ENCODE assay signal across 8 mouse cellular contexts in the genomic region with DNA sequence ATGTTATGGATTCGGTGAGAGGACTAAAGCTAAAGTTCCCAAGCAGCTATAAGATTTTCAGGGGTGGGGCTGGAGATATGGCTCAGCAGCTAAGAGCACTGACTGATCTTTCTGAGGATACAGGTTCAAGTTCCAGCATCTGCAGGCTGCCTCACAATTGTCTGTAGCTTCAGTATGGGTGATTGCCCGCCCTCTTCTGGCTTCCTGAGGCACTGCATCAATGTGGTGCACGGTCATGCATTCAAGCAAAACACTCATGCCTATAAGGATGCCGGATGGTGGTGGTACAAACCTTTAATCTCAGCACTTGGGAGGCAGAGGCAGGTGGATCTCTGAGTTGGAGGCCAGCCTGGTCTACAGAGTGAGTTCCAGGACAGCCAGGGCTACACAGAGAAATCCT. TPM values are rescaled to one million over a fixed set of nuclear protein-coding genes. Genes with fewer than 3 reads are reported as not detected.
DNase-seq lines count a peak whose midpoint lies in the region; ATAC-seq and TF ChIP-seq lines count a peak whose summit lies in the region.
"Had no signal": no experiment of that assay in that cellular context is flagged by ENCODE, and none has a peak within 500 bp of the region (broad histone marks: within the 10 kb centered on the region; RNA-seq: fewer than 3 reads in every experiment).

No protein-coding gene starts in this region.

- peak; percentile 80 for TF ChIP-seq CTCF in cerebellum, adult 2 months (IDR thresholded peaks at IDR 0.05; ENCODE audit: borderline replicate concordance, insufficient read depth, low read depth, low read length)

- TF ChIP-seq POLR2A in cerebellum, adult 2 months (IDR thresholded peaks at IDR 0.05; ENCODE audit: borderline replicate concordance, insufficient read depth, low read length), result no peak
- no peak for TF ChIP-seq POLR2A in limb, embryonic 14.5 days (IDR thresholded peaks at IDR 0.05; ENCODE audit: borderline replicate concordance, extremely low read depth, insufficient read depth, insufficient read length)

- H3K4me3 ChIP-seq in midbrain, embryonic 11.5 days (ENCODE audit: low read depth, low read length), result no peak overlapping the region
- no peak overlapping the region for H3K4me3 ChIP-seq in midbrain, embryonic 13.5 days (replicated peaks)
- no peak overlapping the region for H3K4me3 ChIP-seq in cerebellum, adult 2 months (replicated peaks; ENCODE audit: insufficient read depth, low read depth, low read length)
- no peak overlapping the region for H3K4me3 ChIP-seq in limb, embryonic 14.5 days (replicated peaks; ENCODE audit: low read length)

- 33% methylated on average over 4 of the region's 4 CpGs for WGBS in midbrain, embryonic 11.5 days
- WGBS in midbrain, embryonic 13.5 days, result 29% methylated on average over 4 of the region's 4 CpGs
- 18% methylated on average over 4 of the region's 4 CpGs for WGBS in cerebellum, adult 2 months
- WGBS in limb, embryonic 14.5 days, result 33% methylated on average over 4 of the region's 4 CpGs

- H3K9me3 ChIP-seq in midbrain, embryonic 11.5 days (ENCODE audit: control insufficient read depth, low read length), result no peaks in the 10 kb centered on the region
- no peaks in the 10 kb centered on the region for H3K9me3 ChIP-seq in midbrain, embryonic 13.5 days
- no peaks in the 10 kb centered on the region for H3K9me3 ChIP-seq in limb, embryonic 14.5 days (ENCODE audit: control insufficient read depth, low read length)

- ATAC-seq in midbrain, embryonic 11.5 days (ENCODE audit: low FRiP score), result 0 out of 2 replicates have a peak, but pooled peaks have one; percentile 40
- no peak for ATAC-seq in midbrain, embryonic 13.5 days
- no peak for ATAC-seq in limb, embryonic 14.5 days (ENCODE audit: low FRiP score, low read depth)

- H3K4me1 ChIP-seq in midbrain, embryonic 11.5 days (ENCODE audit: control insufficient read depth, insufficient read depth, low read length), result no peaks in the 10 kb centered on the region
- H3K4me1 ChIP-seq in midbrain, embryonic 13.5 days (replicated peaks), result peaks cover 7% of the 10 kb centered on the region; the same call in 1 of the 2 replicates
- H3K4me1 ChIP-seq in cerebellum, adult 2 months (ENCODE audit: control insufficient read depth, insufficient read depth, low read length), result peaks cover 3% of the 10 kb centered on the region; the same call in 1 of the 2 replicates
- H3K4me1 ChIP-seq in limb, embryonic 14.5 days (ENCODE audit: control insufficient read depth, insufficient read depth, low read length), result no peaks in the 10 kb centered on the region

- H3K27ac ChIP-seq in midbrain, embryonic 11.5 days (ENCODE audit: low read depth, low read length), result no peak overlapping the region
- no peak overlapping the region for H3K27ac ChIP-seq in midbrain, embryonic 13.5 days
- no peak overlapping the region for H3K27ac ChIP-seq in cerebellum, adult 2 months (ENCODE audit: insufficient read depth, low read length)
- H3K27ac ChIP-seq in limb, embryonic 14.5 days (replicated peaks; ENCODE audit: low read depth, low read length), result no peak overlapping the region

- peaks cover 6% of the 10 kb centered on the region; the same call in 1 of the 2 replicates for H3K36me3 ChIP-seq in midbrain, embryonic 11.5 days (ENCODE audit: control insufficient read depth, insufficient read depth, low read length)
- H3K36me3 ChIP-seq in midbrain, embryonic 13.5 days, result peaks cover 29% of the 10 kb centered on the region
- peaks cover 14% of the 10 kb centered on the region; the same call in 1 of the 2 replicates for H3K36me3 ChIP-seq in limb, embryonic 14.5 days (ENCODE audit: control insufficient read depth, insufficient read depth, low read length)

- H3K4me2 ChIP-seq in midbrain, embryonic 11.5 days, result no peak overlapping the region
- H3K4me2 ChIP-seq in midbrain, embryonic 13.5 days (replicated peaks), result no peak overlapping the region
- no peak overlapping the region for H3K4me2 ChIP-seq in limb, embryonic 14.5 days (replicated peaks; ENCODE audit: low read depth, low read length, severe bottlenecking)

- no peak overlapping the region for H3K9ac ChIP-seq in midbrain, embryonic 11.5 days (ENCODE audit: low read length)
- no peak overlapping the region for H3K9ac ChIP-seq in midbrain, embryonic 13.5 days (replicated peaks)
- H3K9ac ChIP-seq in limb, embryonic 14.5 days (ENCODE audit: low read depth, low read length, severe bottlenecking), result no peak overlapping the region

- intact Hi-C loops in gastrocnemius, postnatal 14 days (cut with DNase I; ENCODE audit: low total_unique reads), result no loop called here

- DNase-seq in midbrain, embryonic 11.5 days (ENCODE audit: low spot score, missing footprints), result peak; percentile 92
- peak; percentile 65 for DNase-seq in NIH3T3 (ENCODE audit: low read depth)
- DNase-seq in cerebellum, adult 2 months, result peak; percentile 57 to 69
- peak; percentile 55 for DNase-seq in gastrocnemius, postnatal 14 days
- DNase-seq in limb, embryonic 14.5 days (ENCODE audit: low spot score), result peak; percentile 40
- DNase-seq in retina, postnatal 1 day, result peak; percentile 77

- no peaks in the 10 kb centered on the region for H3K27me3 ChIP-seq in midbrain, embryonic 11.5 days (ENCODE audit: control insufficient read depth, insufficient read depth, low read length)
- no peaks in the 10 kb centered on the region for H3K27me3 ChIP-seq in midbrain, embryonic 13.5 days
- no peaks in the 10 kb centered on the region for H3K27me3 ChIP-seq in cerebellum, adult 2 months (ENCODE audit: control insufficient read depth, insufficient read depth, low read length)
- H3K27me3 ChIP-seq in limb, embryonic 14.5 days (ENCODE audit: control insufficient read depth, insufficient read depth, low read length), result no peaks in the 10 kb centered on the region

RNA-seq across cellular contexts. Expression of a gene that starts 7.8 kb away (rescaled TPM):
- 0.52 and 0.60 TPM in 2 replicates for polyA plus RNA-seq in midbrain, embryonic 11.5 days (2014; fragmentation: Nextera tagmentation; extraction: Ambion mirVana)
- polyA plus RNA-seq in midbrain, embryonic 13.5 days (2015; fragmentation: Nextera tagmentation; extraction: Ambion mirVana), result 0.49 and 0.50 TPM in 2 replicates
- polyA plus RNA-seq in cerebellum, adult 2 months (2012; rRNA removed), result not detected in 2 replicates
- not detected for total RNA-seq in gastrocnemius, postnatal 14 days (2021)
- polyA plus RNA-seq in limb, embryonic 14.5 days (2012; rRNA removed), result not detected in 2 replicates
- polyA plus RNA-seq in limb, embryonic 14.5 days (2014; fragmentation: Nextera tagmentation; extraction: Ambion mirVana), result 0.45 and 0.48 TPM in 2 replicates
- polyA plus RNA-seq: gonadal fat pad, adult 2 months had no signal

RNA-seq across cellular contexts. Expression of a gene that starts 12.0 kb away (rescaled TPM):
- 17.6 and 22.3 TPM in 2 replicates for polyA plus RNA-seq in midbrain, embryonic 11.5 days (2014; fragmentation: Nextera tagmentation; extraction: Ambion mirVana)
- 45.9 and 58.2 TPM in 2 replicates for polyA plus RNA-seq in midbrain, embryonic 13.5 days (2015; fragmentation: Nextera tagmentation; extraction: Ambion mirVana)
- 55.0 and 58.7 TPM in 2 replicates for polyA plus RNA-seq in cerebellum, adult 2 months (2012; rRNA removed)
- total RNA-seq in gastrocnemius, postnatal 14 days (2021), result 100 to 1,000 TPM; 118 to 161 TPM
- polyA plus RNA-seq in limb, embryonic 14.5 days (2012; rRNA removed), result 16.9 and 17.4 TPM in 2 replicates
- 7.4 and 7.6 TPM in 2 replicates for polyA plus RNA-seq in limb, embryonic 14.5 days (2014; fragmentation: Nextera tagmentation; extraction: Ambion mirVana)

RNA-seq across cellular contexts. Expression of a gene that starts 38.7 kb away (rescaled TPM):
- polyA plus RNA-seq in midbrain, embryonic 11.5 days (2014; fragmentation: Nextera tagmentation; extraction: Ambion mirVana), result 635 and 667 TPM in 2 replicates
- polyA plus RNA-seq in midbrain, embryonic 13.5 days (2015; fragmentation: Nextera tagmentation; extraction: Ambion mirVana), result 560 and 579 TPM in 2 replicates
- polyA plus RNA-seq in cerebellum, adult 2 months (2012; rRNA removed), result 196 and 200 TPM in 2 replicates
- total RNA-seq in gastrocnemius, postnatal 14 days (2021), result 100 to 1,000 TPM; 260 to 262 TPM
- polyA plus RNA-seq in limb, embryonic 14.5 days (2012; rRNA removed), result 194 and 248 TPM in 2 replicates
- 468 and 501 TPM in 2 replicates for polyA plus RNA-seq in limb, embryonic 14.5 days (2014; fragmentation: Nextera tagmentation; extraction: Ambion mirVana)

RNA-seq across cellular contexts. Expression of a gene that starts 45.1 kb away (rescaled TPM):
- polyA plus RNA-seq in midbrain, embryonic 11.5 days (2014; fragmentation: Nextera tagmentation; extraction: Ambion mirVana), result 2.2 and 2.9 TPM in 2 replicates
- 14.8 and 15.2 TPM in 2 replicates for polyA plus RNA-seq in midbrain, embryonic 13.5 days (2015; fragmentation: Nextera tagmentation; extraction: Ambion mirVana)
- 79.9 and 84.1 TPM in 2 replicates for polyA plus RNA-seq in cerebellum, adult 2 months (2012; rRNA removed)
- total RNA-seq in gastrocnemius, postnatal 14 days (2021), result under 1 TPM; 0.45 to 0.66 TPM
- 2.4 and 2.7 TPM in 2 replicates for polyA plus RNA-seq in limb, embryonic 14.5 days (2012; rRNA removed)
- 1.1 and 1.2 TPM in 2 replicates for polyA plus RNA-seq in limb, embryonic 14.5 days (2014; fragmentation: Nextera tagmentation; extraction: Ambion mirVana)

RNA-seq across cellular contexts. Expression of a gene that starts 48.7 kb away (rescaled TPM):
- 21.4 and 22.0 TPM in 2 replicates for polyA plus RNA-seq in midbrain, embryonic 11.5 days (2014; fragmentation: Nextera tagmentation; extraction: Ambion mirVana)
- polyA plus RNA-seq in midbrain, embryonic 13.5 days (2015; fragmentation: Nextera tagmentation; extraction: Ambion mirVana), result 17.0 and 18.7 TPM in 2 replicates
- polyA plus RNA-seq in cerebellum, adult 2 months (2012; rRNA removed), result 36.2 and 36.7 TPM in 2 replicates
- 1 to 10 TPM; 2.2 to 2.6 TPM for total RNA-seq in gastrocnemius, postnatal 14 days (2021)
- polyA plus RNA-seq in limb, embryonic 14.5 days (2012; rRNA removed), result 31.3 and 33.6 TPM in 2 replicates
- 20.1 and 20.4 TPM in 2 replicates for polyA plus RNA-seq in limb, embryonic 14.5 days (2014; fragmentation: Nextera tagmentation; extraction: Ambion mirVana)

Comparison
In these comparisons a context has a peak if more than half of its experiments do, and no peak if none do; other contexts are left out.
1. DNase-seq: peak in every context shown above with its lines; median percentile 92 in midbrain, embryonic 11.5 days; 77 in retina, postnatal 1 day; 65 in NIH3T3; 63 in cerebellum, adult 2 months; 55 in gastrocnemius, postnatal 14 days; 40 in limb, embryonic 14.5 days.